Mouse (Mus musculus) C2C12 (cell line): Measurements from ENCODE around the gene Samd4b.

ENCODE experiments used
- CTCF ChIP-seq: IDR thresholded peaks from one replicate; pipeline ENCODE4 v1.5.1; 2011; ENCODE audit not compliant: control insufficient read depth, insufficient read depth, insufficient read length
- FOSL1 ChIP-seq: IDR thresholded peaks from one replicate; pipeline ENCODE4 v1.8.0; 2011; ENCODE audit warnings: mild to moderate bottlenecking, low read length; ENCODE audit not compliant: poor library complexity, insufficient read depth, severe bottlenecking
- MAX ChIP-seq: IDR thresholded peaks from one replicate; pipeline ENCODE4 v1.6.1; 2011; ENCODE audit warnings: mild to moderate bottlenecking, control low read depth
- MYOD1 ChIP-seq: IDR thresholded peaks from one replicate; pipeline ENCODE4 v1.6.1; 2011; ENCODE audit warnings: low read depth; ENCODE audit not compliant: control insufficient read depth, insufficient read length

DNA sequence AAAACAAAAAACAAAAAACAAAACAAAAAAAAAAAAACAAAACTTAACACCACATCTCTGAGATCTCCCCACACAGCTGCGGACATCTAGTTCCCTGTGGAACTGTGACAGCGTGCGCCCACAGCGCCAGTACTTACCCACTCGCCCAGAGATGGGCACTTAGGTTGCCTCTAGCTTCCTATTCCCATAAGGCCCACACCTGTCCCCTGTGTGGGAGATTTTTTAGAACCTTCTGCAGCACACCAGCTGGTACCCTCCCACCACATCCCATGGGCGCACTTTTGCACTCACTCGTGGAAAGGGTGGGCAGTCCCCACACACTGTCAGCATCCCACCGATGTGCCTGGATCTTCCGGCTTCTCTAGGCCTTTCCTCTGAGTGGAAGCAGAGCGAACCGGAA is 115.1 kb downstream of the Samd4b start:
- TF ChIP-seq CTCF, result no peak
- no peak for TF ChIP-seq MAX
- no peak for TF ChIP-seq MYOD1
- no peak for TF ChIP-seq FOSL1
